Mouse (Mus musculus): ENCODE measurements around the gene Commd7.

The Commd7 gene

GRCm38 (mm10) chr2:153585981-153586380 is 46.6 kb downstream of the Commd7 start:
- no peak for DNase-seq (ENCODE audit: low spot score)

- DNase-seq (ENCODE audit: low spot score), result no peak
These were observed 48.2 kb downstream of the Commd7 start for GRCm38 (mm10) chr2:153584396-153584795.

GRCm38 (mm10) chr2:153583641-153584049 is 48.9 kb downstream of the Commd7 start:
- no peak for DNase-seq (ENCODE audit: low spot score)

- DNase-seq (ENCODE audit: low spot score), result no peak
These were observed 49.5 kb downstream of the Commd7 start for GRCm38 (mm10) chr2:153582876-153583585.

- no peak for DNase-seq (ENCODE audit: low spot score)
These were observed 51.2 kb downstream of the Commd7 start for GRCm38 (mm10) chr2:153581416-153581815.

GRCm38 (mm10) chr2:153580458-153580985 is 52.1 kb downstream of the Commd7 start:
- no peak for DNase-seq (ENCODE audit: low spot score)

GRCm38 (mm10) chr2:153580042-153580441 is 52.5 kb downstream of the Commd7 start:
- no peak for DNase-seq (ENCODE audit: low spot score)

GRCm38 (mm10) chr2:153577122-153577521 is 55.5 kb downstream of the Commd7 start:
- DNase-seq (ENCODE audit: low spot score), result no peak

- no peak for DNase-seq (ENCODE audit: low spot score)
These were observed 56.4 kb downstream of the Commd7 start for GRCm38 (mm10) chr2:153576150-153576549.

- DNase-seq (ENCODE audit: low spot score), result no peak
These were observed 57.0 kb downstream of the Commd7 start for GRCm38 (mm10) chr2:153575554-153575953.

GRCm38 (mm10) chr2:153573101-153573500 is 59.5 kb downstream of the Commd7 start:
- no peak for DNase-seq (ENCODE audit: low spot score)

GRCm38 (mm10) chr2:153568541-153568940 is 64.0 kb downstream of the Commd7 start:
- no peak for DNase-seq (ENCODE audit: low spot score)

- DNase-seq (ENCODE audit: low spot score), result no peak
These were observed 64.6 kb downstream of the Commd7 start for GRCm38 (mm10) chr2:153568013-153568412.

All from MN1 (cell line).